In genomic region chr7:102267601-102268394, GRCm38 (mm10) we compare ENCODE assay signal across 8 mouse cellular contexts. TPM values are rescaled to one million over a fixed set of nuclear protein-coding genes. Genes with fewer than 3 reads are reported as not detected.
A peak's percentile ranks its signal among the peaks of the same experiment; 100 is the strongest.
DNase-seq lines count a peak whose midpoint lies in the region; ATAC-seq and TF ChIP-seq lines count a peak whose summit lies in the region.

Gene Stim1, plus strand, starts transcription at chr7:102267806.

- peak; percentile 97 for ATAC-seq in heart, embryonic 12.5 days (ENCODE audit: insufficient number of reproducible peaks, low FRiP score)
- ATAC-seq in lung, postnatal 0 days = peak; percentile 97

- TF ChIP-seq POLR2A in CH12.LX (IDR thresholded peaks at IDR 0.05; ENCODE audit: low read depth, low read length) = peak; percentile 21; the same call in 1 of the 2 replicates

- dilution Hi-C loops in CH12.LX (cut with MboI; ENCODE audit: extremely low pct_ligation_motif_present, extremely low pct_unique_long_range_greater_than_20kb, low sequenced_read_pairs) = no loop called here

- H3K4me2 ChIP-seq in CH12.LX (ENCODE audit: insufficient read depth, low read depth, poor library complexity, severe bottlenecking) = peak within 1 kb of the TSS; percentile 77
- peak within 1 kb of the TSS; percentile 96 for H3K4me2 ChIP-seq in heart, embryonic 12.5 days
- peak within 1 kb of the TSS; percentile 92 for H3K4me2 ChIP-seq in lung, postnatal 0 days (replicated peaks; ENCODE audit: low read depth, low read length)

- peak within 1 kb of the TSS; percentile 55 for H3K9ac ChIP-seq in CH12.LX (ENCODE audit: insufficient read depth, low read depth)
- H3K9ac ChIP-seq in heart, embryonic 12.5 days = peak within 1 kb of the TSS; percentile 84
- H3K9ac ChIP-seq in lung, postnatal 0 days (replicated peaks; ENCODE audit: low read depth) = peak within 1 kb of the TSS; percentile 56

- peaks cover 0 to 5% of the 10 kb centered on the region in 2 experiments for H3K36me3 ChIP-seq in CH12.LX (replicated peaks in 1 of 2; ENCODE audit: control insufficient read depth in 1 of 2, insufficient read depth in 1 of 2, low read length in 1 of 2)
- H3K36me3 ChIP-seq in erythroblast, embryonic 14.5 days (ENCODE audit: control insufficient read depth) = peaks cover 14% of the 10 kb centered on the region
- no peaks in the 10 kb centered on the region for H3K36me3 ChIP-seq in heart, embryonic 12.5 days
- H3K36me3 ChIP-seq in lung, postnatal 0 days (ENCODE audit: insufficient read depth, low read length) = no peaks in the 10 kb centered on the region

- in situ Hi-C loops in CH12.LX (cut with MboI; ENCODE audit: low pct_ligation_motif_present, low pct_unique_long_range_greater_than_20kb, low sequenced_read_pairs) = loop anchor here (5.0 to 25.0 kb wide), 2 partner anchors 155 to 605 kb away; partner anchors contain the start of gene Clpb

- peak; percentile 48 for DNase-seq in CH12.LX (ENCODE audit: extremely low read depth)
- peak; percentile 74 to 89 for DNase-seq in adrenal gland, postnatal 36 days
- DNase-seq in kidney, postnatal 4 days = peak; percentile 75 to 85
- DNase-seq in lung, postnatal 0 days (ENCODE audit: low spot score) = peak; percentile 82
- DNase-seq in ovary, postnatal 14 days (ENCODE audit: low spot score) = peak; percentile 42
- peak; percentile 83 for DNase-seq in thymus, postnatal 14 days

- peak within 1 kb of the TSS; percentile 77 for H3K27ac ChIP-seq in CH12.LX (ENCODE audit: insufficient read depth, low read depth)
- peak within 1 kb of the TSS; percentile 34; the same call in 1 of the 2 replicates for H3K27ac ChIP-seq in heart, embryonic 12.5 days (ENCODE audit: poor library complexity, severe bottlenecking)
- peak within 1 kb of the TSS; percentile 64 for H3K27ac ChIP-seq in lung, postnatal 0 days (ENCODE audit: low read length)

- peaks cover 6% of the 10 kb centered on the region for H3K27me3 ChIP-seq in CH12.LX (replicated peaks)
- H3K27me3 ChIP-seq in erythroblast, embryonic 14.5 days (ENCODE audit: control insufficient read depth) = no peaks in the 10 kb centered on the region
- H3K27me3 ChIP-seq in heart, embryonic 12.5 days (replicated peaks) = peaks cover 18% of the 10 kb centered on the region; the same call in 1 of the 2 replicates
- no peaks in the 10 kb centered on the region for H3K27me3 ChIP-seq in lung, postnatal 0 days (replicated peaks; ENCODE audit: insufficient read depth, low read length)

- no peaks in the 10 kb centered on the region for H3K79me2 ChIP-seq in CH12.LX (replicated peaks; ENCODE audit: control insufficient read depth, extremely low read depth, insufficient read depth, poor library complexity, severe bottlenecking)

- H3K9me3 ChIP-seq in CH12.LX (replicated peaks; ENCODE audit: low read length) = no peaks in the 10 kb centered on the region
- no peaks in the 10 kb centered on the region for H3K9me3 ChIP-seq in erythroblast, embryonic 14.5 days (ENCODE audit: control insufficient read depth, low read length)
- no peaks in the 10 kb centered on the region for H3K9me3 ChIP-seq in heart, embryonic 12.5 days (replicated peaks)
- no peaks in the 10 kb centered on the region for H3K9me3 ChIP-seq in lung, postnatal 0 days (ENCODE audit: low read length)

- no peak for TF ChIP-seq EP300 in CH12.LX (IDR thresholded peaks at IDR 0.05; ENCODE audit: low read length)
- TF ChIP-seq EP300 in lung, postnatal 0 days (IDR thresholded peaks at IDR 0.05) = no peak

- H3K4me3 ChIP-seq in CH12.LX (replicated peaks in 1 of 3; ENCODE audit: low read depth in 2 of 3, low read length in 2 of 3, poor library complexity in 1 of 3) = peak within 1 kb of the TSS; percentile 71 to 83 (median 78)
- H3K4me3 ChIP-seq in erythroblast, embryonic 14.5 days (replicated peaks) = peak within 1 kb of the TSS; percentile 97
- H3K4me3 ChIP-seq in heart, embryonic 12.5 days = peak within 1 kb of the TSS; percentile 89
- peak within 1 kb of the TSS; percentile 82 for H3K4me3 ChIP-seq in lung, postnatal 0 days (ENCODE audit: low read depth, low read length)

- under 1% methylated on average over 71 of the region's 73 CpGs for WGBS in heart, embryonic 12.5 days
- WGBS in lung, postnatal 0 days = under 1% methylated on average over 57 of the region's 73 CpGs

- H3K4me1 ChIP-seq in CH12.LX (ENCODE audit: control insufficient read depth in 1 of 2, insufficient read depth in 2 of 2) = peaks cover 0 to 20% of the 10 kb centered on the region in 2 experiments; a peak in 2 of 4 replicates
- H3K4me1 ChIP-seq in erythroblast, embryonic 14.5 days (ENCODE audit: control insufficient read depth) = peaks cover 54% of the 10 kb centered on the region
- peaks cover 20% of the 10 kb centered on the region for H3K4me1 ChIP-seq in heart, embryonic 12.5 days (replicated peaks)
- H3K4me1 ChIP-seq in lung, postnatal 0 days (ENCODE audit: insufficient read depth, low read depth, low read length) = peaks cover 7% of the 10 kb centered on the region; the same call in 1 of the 2 replicates

- no peak for TF ChIP-seq RAD21 in CH12.LX (IDR thresholded peaks at IDR 0.05; ENCODE audit: low read depth, low read length)

- TF ChIP-seq CTCF in CH12.LX (conservative IDR thresholded peaks at IDR 0.05 in 1 of 2, IDR thresholded peaks at IDR 0.05 in 1 of 2; ENCODE audit: low read depth in 2 of 2, low read length in 2 of 2) = no peak
- TF ChIP-seq CTCF in lung, postnatal 0 days (IDR thresholded peaks at IDR 0.05) = no peak

TF ChIP-seq in CH12.LX, 34 proteins besides CTCF, POLR2A, EP300 and RAD21:
- peak; percentile 42; the same call in 1 of the 2 replicates for TF ChIP-seq SIN3A (IDR thresholded peaks at IDR 0.05; ENCODE audit: low read length)
- TF ChIP-seq BHLHE40 (IDR thresholded peaks at IDR 0.05; ENCODE audit: low read depth, low read length) = peak; percentile 50
- peak; percentile 22; the same call in 1 of the 2 replicates for TF ChIP-seq MAZ (IDR thresholded peaks at IDR 0.05; ENCODE audit: low read depth, low read length)
- TF ChIP-seq TCF12 (IDR thresholded peaks at IDR 0.05; ENCODE audit: low read depth, low read length) = no peak; the same call in 1 of the 2 replicates

RNA-seq across cellular contexts. Expression of gene Stim1, which starts in this region (rescaled TPM):
- total RNA-seq in CH12.LX (2012; rRNA removed) (8.9 and 10.2 TPM in 2 replicates), CH12.LX (2014; rRNA removed) (21.0 and 26.6 TPM in 2 replicates)
- polyA plus RNA-seq in CH12.LX (2012; ENCODE audit: insufficient read length, low read depth) = 23.9 and 24.1 TPM in 2 replicates
- total RNA-seq in adrenal gland, postnatal 36 days (2021) = 10 to 100 TPM; 63.5 to 73.1 TPM
- 2.7 and 2.9 TPM in 2 replicates for polyA plus RNA-seq in erythroblast, embryonic 14.5 days (2012)
- 16.8 and 19.1 TPM in 2 replicates for polyA plus RNA-seq in heart, embryonic 12.5 days (2016; fragmentation: Nextera tagmentation; extraction: Ambion mirVana)
- polyA plus RNA-seq in lung, postnatal 0 days (2015; fragmentation: Nextera tagmentation; extraction: Ambion mirVana) = 18.6 and 19.1 TPM in 2 replicates

Comparison
In these comparisons a context has a peak if more than half of its experiments do, and no peak if none do; other contexts are left out.
1. Peak in every context shown above with its lines: DNase-seq, ATAC-seq, H3K4me3 ChIP-seq and H3K27ac ChIP-seq.